Mouse (Mus musculus): ENCODE data around the gene Atpif1. TPM values are rescaled to one million over a fixed set of nuclear protein-coding genes. Genes with fewer than 3 reads are reported as not detected.
A peak's percentile ranks its signal among the peaks of the same experiment; 100 is the strongest.
"Not testable (repeated sequence)": the region's sequence is repeated elsewhere in the genome, so short reads cannot be mapped to it uniquely, and the experiment has no call there.

The Atpif1 gene
- total RNA-seq (2021), result 100 to 1,000 TPM; 311 to 330 TPM

GRCm38 (mm10) chr4:132532981-132533916 lies at the start of gene Atpif1:
Gene Atpif1 (minus strand): TSS chr4:132533659.
- intact Hi-C loops (cut with DNase I), result no loop called here
- peak; percentile 83 to 87 for DNase-seq

GRCm38 (mm10) chr4:132574809-132575347 lies 41.4 kb upstream of the Atpif1 start:
- DNase-seq, result no peak
- intact Hi-C loops (cut with DNase I), result no loop called here

GRCm38 (mm10) chr4:132573327-132573726 lies 39.9 kb upstream of the Atpif1 start:
- intact Hi-C loops (cut with DNase I), result no loop called here
- peak in 1 of 2 experiments; percentile 28 for DNase-seq

- intact Hi-C loops (cut with DNase I), result no loop called here
- DNase-seq, result no peak
These were observed 37.7 kb upstream of the Atpif1 start for GRCm38 (mm10) chr4:132571190-132571589.

GRCm38 (mm10) chr4:132569115-132569514 lies 35.7 kb upstream of the Atpif1 start:
- intact Hi-C loops (cut with DNase I), result no loop called here
- no peak for DNase-seq

GRCm38 (mm10) chr4:132567361-132567779 lies 33.9 kb upstream of the Atpif1 start:
- peak; percentile 23 to 25 for DNase-seq
- intact Hi-C loops (cut with DNase I), result no loop called here

GRCm38 (mm10) chr4:132565089-132565747 lies 31.8 kb upstream of the Atpif1 start:
- intact Hi-C loops (cut with DNase I), result no loop called here
- no peak for DNase-seq

- intact Hi-C loops (cut with DNase I), result no loop called here
- peak; percentile 39 to 49 for DNase-seq
These were observed 30.5 kb upstream of the Atpif1 start, which contains the start of gene Ptafr for GRCm38 (mm10) chr4:132563965-132564364. Gene Ptafr (plus strand): TSS chr4:132564067.

GRCm38 (mm10) chr4:132563261-132563660 lies 29.8 kb upstream of the Atpif1 start:
- intact Hi-C loops (cut with DNase I), result no loop called here
- no peak for DNase-seq

GRCm38 (mm10) chr4:132555550-132555949 lies 22.1 kb upstream of the Atpif1 start:
- not testable (repeated sequence) for DNase-seq
- intact Hi-C loops (cut with DNase I), result loop anchor here (2.0 kb wide), 1 partner anchor 79 kb away; no protein-coding TSS in a partner anchor

- DNase-seq, result no peak
- intact Hi-C loops (cut with DNase I), result loop anchor here (2.0 kb wide), 1 partner anchor 80 kb away; no protein-coding TSS in a partner anchor
These were observed 21.2 kb upstream of the Atpif1 start for GRCm38 (mm10) chr4:132554653-132555052.

- intact Hi-C loops (cut with DNase I), result loop anchor here (2.0 kb wide), 1 partner anchor 81 kb away; no protein-coding TSS in a partner anchor
- no peak for DNase-seq
These were observed 20.8 kb upstream of the Atpif1 start for GRCm38 (mm10) chr4:132554221-132554620.

- intact Hi-C loops (cut with DNase I), result loop anchor here (1.0 to 10.0 kb wide), 3 partner anchors 89 to 379 kb away; partner anchors contain the start of gene Fam76a
- peak; percentile 74 to 75 for DNase-seq
These were observed 12.4 kb upstream of the Atpif1 start for GRCm38 (mm10) chr4:132545851-132546250.

GRCm38 (mm10) chr4:132542724-132543123 lies 9.3 kb upstream of the Atpif1 start:
- intact Hi-C loops (cut with DNase I), result loop anchor here (10.0 kb wide), 1 partner anchor 382 kb away; the partner anchor contains the start of gene Fam76a

GRCm38 (mm10) chr4:132541413-132541812 lies 8.0 kb upstream of the Atpif1 start:
- no peak for DNase-seq
- intact Hi-C loops (cut with DNase I), result loop anchor here (10.0 kb wide), 1 partner anchor 383 kb away; the partner anchor contains the start of gene Fam76a

More at GRCm38 (mm10) chr4:132542724-132543123, 9.3 kb upstream of the Atpif1 start:
- DNase-seq, result no peak

- intact Hi-C loops (cut with DNase I), result no loop called here
- DNase-seq, result no peak
These were observed 6.0 kb upstream of the Atpif1 start for GRCm38 (mm10) chr4:132539481-132539880.

GRCm38 (mm10) chr4:132535406-132536121 lies 2.1 kb upstream of the Atpif1 start, which contains the start of gene Dnajc8:
Gene Dnajc8 (plus strand): TSS chr4:132535550.
- intact Hi-C loops (cut with DNase I), result no loop called here

GRCm38 (mm10) chr4:132532496-132532895 lies 963 bp downstream of the Atpif1 start:
- intact Hi-C loops (cut with DNase I), result no loop called here
- peak in 1 of 2 experiments; percentile 26 for DNase-seq

More at GRCm38 (mm10) chr4:132535406-132536121, 2.1 kb upstream of the Atpif1 start, which contains the start of gene Dnajc8:
- peak; percentile 93 to 96 for DNase-seq

- intact Hi-C loops (cut with DNase I), result no loop called here
- no peak for DNase-seq
These were observed 3.2 kb downstream of the Atpif1 start for GRCm38 (mm10) chr4:132530033-132530804.
